Mouse (Mus musculus) left cerebral cortex, adult 9 months (tissue): ENCODE results near the gene C2cd4b.
A peak's percentile ranks its signal among the peaks of the same experiment; 100 is the strongest.

ENCODE experiments used
- DNase-seq, 2 experiments: peaks; one replicate each; pipeline ENCODE4 v3.0.0; 2022; ENCODE audit warnings: low spot score in 2 of 2

The C2cd4b gene

DNA sequence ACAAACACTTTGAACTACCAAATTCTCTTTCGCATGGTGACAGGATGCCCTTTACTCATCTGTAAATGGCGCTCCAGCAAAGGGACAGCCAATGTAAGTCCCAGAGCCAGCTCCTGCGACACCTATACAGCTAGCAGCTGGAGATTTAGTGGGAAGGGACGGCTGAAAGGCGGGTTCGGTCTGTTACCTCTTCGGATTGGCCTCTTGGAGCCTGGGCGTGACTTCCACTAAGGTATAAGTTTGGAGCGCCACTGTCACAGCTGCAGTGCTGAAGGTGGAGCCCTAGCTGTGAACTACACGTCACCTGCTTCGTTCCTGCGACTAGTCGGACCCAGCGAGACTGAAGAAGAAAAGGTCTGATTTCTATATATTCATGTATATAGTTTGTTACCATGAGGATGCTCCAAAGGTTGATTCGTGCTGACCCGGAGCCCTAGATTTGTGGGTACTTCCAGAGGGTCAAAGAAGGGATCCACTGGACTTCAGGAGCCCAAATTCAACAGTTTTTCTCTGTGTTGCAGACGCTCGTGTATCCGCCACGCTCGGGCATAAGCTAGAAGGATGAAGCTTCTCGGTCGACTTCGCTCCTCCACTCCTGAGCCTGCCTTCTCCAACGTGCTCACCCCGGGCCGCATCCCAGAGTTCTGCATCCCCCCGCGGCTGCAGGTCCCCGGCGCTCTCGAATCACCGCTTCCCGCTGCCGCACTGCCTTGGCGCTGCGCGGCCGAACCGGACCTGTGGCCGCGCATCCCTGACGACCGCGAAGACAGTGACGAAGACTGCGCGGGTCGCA is at the start of gene C2cd4b:
TSS of gene C2cd4b (plus strand) at position 275 of the 793 bp plus-strand sequence.
- peak in 1 of 2 experiments; percentile 66 for DNase-seq

DNA sequence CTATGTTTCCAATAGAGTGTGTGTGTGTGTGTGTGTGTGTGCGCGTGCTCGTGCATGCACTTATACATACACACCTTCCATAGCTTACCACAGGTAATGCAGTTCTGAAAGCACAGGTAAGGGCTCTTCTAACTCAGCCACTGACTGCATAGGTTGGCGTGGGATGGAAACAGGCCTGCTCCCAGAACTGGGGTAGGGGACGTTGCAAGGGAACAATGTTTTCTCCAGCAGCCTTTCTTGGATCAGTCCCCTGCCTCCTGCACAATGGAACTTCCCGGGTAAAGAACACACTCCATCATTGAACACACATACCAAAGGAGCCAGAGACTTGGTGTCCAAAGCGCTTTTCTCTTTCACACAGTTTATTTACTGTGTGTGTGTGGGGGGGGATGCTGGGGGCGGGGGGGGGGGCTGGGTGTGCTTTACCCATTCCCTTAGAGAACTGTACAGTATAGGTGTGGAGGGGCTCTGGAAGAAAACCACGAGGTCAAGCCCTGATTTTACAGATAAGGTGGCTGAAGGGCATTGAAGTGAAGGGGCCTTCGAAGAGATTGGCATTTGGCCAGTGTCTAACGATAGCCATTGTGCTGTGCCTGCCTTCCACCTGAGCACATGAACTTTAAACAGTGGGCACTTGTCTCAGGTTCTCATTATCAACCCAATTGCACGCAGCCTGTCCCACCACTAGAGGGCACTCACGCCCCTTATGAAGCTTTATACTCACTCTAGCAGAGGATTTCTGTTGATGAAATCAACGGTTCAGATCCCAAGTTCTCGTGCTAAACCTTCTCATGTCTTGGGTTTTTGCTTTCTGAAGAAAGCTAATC is 48.0 kb upstream of the C2cd4b start:
- DNase-seq, result peak; percentile 23 to 83

DNA sequence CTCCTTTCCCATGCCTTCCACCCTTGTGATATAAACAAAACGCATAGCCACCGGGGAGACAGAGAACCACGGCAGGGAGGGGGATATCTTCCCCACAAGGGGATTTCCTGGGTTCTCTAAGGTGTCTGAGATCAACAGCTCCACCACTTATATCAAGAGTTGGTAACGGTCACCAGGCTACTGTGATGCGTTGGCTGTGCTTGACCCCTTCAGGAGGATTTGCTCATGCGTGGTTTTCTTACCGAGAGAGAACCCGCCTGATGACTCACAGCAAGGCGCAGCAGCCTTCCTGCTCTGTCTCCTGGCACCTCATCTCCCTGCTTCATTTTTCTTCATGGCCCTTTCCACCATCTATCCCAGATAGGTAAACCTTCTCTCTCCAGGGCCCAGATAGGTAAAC is 47.1 kb upstream of the C2cd4b start:
- DNase-seq, result no peak

DNA sequence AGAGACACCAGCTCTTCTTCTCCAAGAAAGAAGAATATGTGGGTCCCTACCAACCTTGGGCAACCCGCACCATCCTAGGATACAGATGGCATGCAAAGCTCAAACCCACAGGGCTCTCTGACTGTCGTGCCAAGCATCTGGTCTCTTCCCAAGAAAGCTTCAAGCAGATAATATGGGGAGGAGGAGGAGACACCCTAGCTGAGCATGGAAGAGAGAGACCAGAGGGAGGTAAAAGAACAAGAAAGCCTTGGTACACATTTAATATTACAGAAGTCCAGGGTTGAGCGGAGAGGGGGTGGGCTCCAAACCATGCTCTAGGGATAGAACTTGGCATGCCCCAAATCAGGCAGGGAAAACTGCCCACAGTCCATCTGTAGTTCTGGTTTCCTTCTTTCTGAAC is 42.2 kb upstream of the C2cd4b start:
- DNase-seq, result peak; percentile 30 to 49

DNA sequence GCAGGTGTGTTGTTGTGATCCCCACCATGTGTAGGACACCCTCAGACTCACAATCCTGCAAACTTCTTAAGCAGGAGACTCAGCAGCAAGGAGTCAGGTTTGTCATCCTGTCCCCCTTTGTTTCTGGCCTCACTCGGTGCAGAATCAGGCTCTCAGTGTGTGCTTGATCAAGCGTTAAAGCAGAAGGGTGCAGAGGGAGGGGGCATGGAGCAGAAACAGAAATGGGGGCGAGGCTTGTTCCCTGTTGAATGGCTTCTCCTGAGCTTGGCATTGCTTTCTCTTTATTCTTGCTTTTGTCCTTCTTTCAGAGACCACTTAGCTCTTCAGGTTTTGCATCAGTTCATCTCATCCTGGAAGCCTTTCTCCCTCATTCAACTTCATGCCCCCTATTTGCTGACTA is 40.6 kb upstream of the C2cd4b start:
- no peak for DNase-seq

DNA sequence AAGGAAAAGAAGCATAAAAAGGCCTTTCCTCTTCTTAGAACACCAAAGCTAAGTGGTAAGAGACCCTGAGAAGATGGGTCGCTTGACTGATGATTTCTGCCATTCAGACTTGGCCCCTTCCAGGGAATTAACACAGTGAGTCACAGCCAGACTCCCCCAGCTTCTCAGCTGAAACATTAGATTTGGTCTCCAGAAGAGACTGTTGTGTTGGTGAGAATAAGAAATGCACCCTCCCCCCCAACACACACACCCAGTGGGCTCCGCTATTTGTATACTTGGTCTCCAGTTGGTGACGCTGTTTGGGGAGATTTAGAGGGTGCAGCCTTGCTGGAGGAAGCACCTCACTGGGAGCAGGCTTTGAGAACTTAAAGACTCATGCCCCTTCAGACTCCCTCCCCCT is 39.1 kb upstream of the C2cd4b start:
- no peak for DNase-seq

DNA sequence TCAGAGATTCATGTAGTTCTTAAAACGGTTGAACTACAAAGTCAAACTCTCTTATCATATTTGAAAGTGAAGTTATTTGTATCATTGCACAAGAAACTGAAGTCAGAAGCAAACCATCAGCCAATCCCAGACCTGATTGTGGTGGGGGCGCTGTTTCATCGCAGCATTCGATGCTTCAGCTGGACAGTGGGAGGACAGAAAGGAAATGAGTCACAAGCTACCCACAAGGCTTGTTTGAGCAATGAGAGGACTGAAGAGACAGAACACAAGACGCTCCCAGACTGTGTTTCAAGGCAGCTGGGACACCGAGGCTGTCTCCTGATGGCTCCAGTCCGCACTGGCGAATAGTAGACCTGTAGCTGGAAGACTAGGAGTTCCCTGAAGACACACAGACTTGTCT is 36.9 kb upstream of the C2cd4b start:
- peak; percentile 31 to 68 for DNase-seq

DNA sequence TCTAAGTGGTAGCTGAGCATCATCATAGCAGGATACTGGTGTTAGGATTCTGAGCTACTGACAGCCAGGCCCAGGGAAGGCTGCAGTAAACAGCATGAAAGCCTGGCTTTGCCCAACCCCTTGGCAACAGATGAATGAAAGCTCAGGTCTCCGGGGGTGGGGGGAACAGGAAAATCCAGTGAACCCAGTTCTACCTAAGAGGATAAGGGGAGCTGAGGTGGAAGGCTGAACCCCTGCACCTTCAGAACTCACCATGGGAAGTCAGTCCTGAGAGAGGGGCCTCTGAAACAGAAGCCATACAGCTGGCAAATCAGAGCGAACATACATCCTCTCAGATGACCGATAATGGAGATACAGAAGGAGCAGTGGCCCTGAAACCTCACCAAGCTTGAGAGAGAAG is 34.0 kb upstream of the C2cd4b start:
- DNase-seq, result no peak

DNA sequence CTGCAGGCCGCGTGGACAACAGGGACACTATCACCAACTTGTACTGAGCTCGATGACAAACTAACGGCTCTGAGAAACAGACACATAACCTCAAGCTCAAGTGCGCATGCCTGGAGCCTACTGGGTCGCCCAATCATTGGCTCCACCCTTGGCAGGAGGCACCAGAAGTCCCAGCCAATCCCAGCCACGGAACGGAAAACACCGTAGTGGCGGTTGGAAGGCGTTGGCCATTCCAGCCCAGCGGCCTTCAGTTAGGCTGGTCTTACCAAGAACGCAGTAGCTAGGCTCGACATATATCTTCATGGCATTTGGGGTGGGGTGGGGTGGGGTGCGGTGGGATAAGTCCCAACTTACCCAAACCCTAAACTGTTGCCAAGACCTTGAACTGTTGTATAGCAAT is 25.5 kb upstream of the C2cd4b start:
- DNase-seq, result no peak

DNA sequence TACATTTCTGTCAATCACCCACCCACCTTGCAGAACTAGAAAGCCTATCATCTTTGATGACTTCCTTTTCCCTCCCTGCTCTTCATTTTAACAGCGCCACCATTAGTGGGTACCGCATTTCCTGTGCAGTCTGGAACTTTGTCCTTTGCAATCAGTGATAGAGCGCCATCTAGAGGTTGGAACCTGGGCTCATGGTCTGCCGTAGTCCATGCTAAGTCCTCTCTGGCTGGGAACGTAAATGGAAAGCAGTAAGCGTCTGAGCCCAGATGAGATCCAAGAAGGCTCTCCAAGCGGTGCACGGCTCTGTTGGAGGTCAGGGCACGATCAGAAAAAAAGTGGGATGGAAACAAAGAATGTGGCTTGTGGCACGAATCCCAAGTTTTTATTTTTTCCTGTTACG is 23.8 kb upstream of the C2cd4b start:
- DNase-seq, result peak in 1 of 2 experiments; percentile 59

DNA sequence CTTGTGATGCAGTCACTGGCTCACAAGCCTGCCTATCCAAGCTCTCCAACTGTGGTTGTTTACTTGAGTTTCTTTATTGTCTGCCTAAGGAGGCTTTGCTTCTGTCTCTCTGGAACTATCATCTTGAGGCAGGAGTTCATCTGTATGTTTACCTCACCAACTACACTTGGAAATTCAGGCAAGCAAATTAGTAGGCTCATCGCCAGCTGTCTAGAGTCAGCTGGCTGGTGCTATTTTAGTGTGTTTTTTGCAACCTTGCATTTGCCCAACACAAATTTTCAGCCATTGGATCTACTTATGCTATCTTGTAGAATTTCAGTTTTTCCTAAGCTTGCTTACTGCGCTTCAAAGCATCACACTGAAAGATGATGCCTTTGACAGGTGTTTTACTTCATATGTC is 18.0 kb upstream of the C2cd4b start:
- peak in 1 of 2 experiments; percentile 9 for DNase-seq

DNA sequence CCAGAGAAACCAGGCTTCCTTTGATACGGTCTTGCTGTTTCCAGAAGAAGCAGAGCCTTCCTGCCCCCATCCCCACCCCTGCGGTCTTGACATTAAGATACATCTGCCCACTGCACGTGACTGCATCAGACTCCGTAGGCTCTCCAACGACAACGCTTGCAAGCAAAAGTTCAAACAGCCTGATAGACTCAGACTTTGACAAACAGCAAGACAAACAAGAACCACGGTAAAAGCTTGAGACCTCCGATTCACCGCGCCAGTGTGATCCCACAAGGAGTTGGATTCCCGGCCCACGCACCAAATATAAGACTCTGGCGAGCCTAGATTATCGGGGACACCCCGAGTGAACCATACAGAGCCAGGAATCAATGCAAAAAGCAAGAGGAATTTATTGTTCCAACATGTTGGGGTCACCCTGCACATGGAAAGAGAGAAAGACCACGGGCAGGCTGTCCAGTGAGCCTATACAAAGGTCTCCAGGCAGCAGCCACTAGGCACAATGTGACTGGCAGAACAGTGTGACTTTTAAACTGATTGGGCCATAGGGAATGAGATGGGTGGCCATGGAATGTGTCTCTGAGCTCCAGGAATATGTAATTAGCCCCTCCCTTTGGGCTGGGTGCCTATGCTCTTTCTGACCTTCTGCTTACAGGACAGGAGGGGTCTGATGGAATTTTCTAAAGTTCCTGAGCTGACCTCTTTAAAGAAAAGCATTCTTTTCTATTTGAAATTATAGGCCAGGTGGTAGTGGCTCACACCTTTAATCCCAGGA is 5.6 kb upstream of the C2cd4b start:
- no peak for DNase-seq

DNA sequence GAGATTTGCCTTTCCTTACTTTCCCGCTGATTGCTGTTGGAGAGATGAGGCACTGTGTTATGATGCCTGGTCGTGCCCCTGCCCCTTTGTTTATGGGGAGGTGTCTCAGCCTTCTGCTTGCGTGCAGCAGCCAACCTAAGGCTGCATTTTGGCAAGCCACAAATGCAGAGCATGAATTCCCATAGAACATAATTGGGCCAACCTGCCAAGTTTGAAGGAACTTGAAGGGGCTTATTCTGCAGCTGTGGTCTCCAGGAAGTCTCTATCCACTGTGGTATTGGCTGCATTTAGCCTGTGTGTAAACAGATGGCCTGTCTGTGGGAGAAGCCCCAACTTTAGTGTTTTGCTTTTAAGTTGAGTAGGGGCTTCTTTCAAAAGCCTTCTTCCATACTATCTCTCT is 4.5 kb upstream of the C2cd4b start:
- DNase-seq, result no peak

DNA sequence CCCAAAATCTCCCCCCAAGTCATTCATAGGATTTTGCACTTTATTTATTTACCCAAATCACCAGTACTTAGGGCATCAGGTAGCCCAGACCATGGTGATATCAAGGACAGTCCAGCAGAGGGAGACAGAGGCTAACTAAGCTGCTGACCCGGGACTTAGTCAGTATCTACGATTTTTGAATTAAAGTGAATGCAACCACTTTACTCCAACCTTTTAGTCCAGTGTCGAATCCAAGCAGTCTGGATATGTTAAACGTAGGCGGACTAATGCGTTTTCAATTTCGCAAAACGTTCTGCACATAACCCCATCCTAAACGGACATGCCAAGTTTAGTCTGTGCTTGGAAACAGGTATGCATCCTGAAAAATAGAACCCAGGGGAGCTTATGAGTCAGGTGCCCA is 551 bp upstream of the C2cd4b start:
- DNase-seq, result peak in 1 of 2 experiments; percentile 71

DNA sequence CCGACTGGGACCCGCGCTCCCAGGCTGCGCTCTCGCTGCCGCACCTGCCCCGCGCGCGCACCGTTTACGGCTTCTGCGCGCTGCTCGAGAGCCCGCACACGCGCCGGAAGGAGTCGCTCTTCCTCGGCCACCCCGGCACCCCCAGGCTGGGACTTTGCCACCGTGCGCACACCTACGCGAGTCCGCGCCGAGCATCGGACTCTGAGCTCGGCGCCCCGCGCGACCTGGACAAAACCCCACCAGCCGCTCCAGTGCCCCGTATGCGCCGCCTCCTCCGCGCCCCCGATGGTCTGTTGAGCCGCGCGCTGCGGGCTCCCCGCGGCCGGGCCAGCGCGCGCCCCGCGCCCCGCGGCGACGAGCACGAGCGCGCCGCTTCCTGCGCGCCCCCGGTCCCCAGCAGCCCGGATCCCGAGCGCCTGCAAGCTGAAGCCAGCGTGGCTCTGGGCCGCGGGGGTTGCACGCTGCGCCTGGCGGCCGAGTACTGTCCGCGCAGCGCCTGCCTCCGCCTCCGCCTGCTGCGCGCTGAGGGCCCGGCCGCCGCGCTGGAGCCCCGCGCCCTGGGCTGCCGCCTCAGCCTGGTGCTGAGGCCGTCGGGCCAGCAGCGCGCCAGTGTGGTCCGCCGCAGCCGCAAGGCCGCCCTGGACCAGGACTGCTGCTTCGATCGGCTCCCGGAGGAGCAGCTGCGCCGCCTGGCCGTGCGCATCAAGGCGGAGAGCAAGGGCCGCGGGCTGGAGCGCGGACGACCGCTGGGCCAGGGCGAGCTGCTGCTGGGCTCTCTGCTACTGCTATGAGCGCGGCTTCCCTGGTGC is 923 bp downstream of the C2cd4b start:
- DNase-seq, result peak in 1 of 2 experiments; percentile 66

DNA sequence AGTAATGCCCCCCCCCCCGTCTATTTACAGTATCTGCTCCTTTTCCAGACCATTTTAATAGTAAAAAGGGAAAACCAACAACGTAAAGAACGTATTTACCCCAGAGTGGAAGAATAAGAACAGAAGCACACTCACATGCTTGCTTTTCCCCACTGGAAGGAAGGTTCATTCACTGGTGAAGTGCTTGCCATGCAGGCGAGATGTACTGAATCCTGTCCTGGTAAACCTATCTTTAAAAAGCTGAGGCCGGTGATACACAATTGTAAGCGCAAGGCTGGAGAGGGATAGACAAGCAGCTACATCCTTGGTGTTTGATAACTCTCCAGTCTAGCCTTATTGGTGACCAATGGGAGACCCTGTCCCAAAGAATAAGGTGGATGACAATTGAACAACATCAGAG is 1.8 kb downstream of the C2cd4b start:
- DNase-seq, result no peak

DNA sequence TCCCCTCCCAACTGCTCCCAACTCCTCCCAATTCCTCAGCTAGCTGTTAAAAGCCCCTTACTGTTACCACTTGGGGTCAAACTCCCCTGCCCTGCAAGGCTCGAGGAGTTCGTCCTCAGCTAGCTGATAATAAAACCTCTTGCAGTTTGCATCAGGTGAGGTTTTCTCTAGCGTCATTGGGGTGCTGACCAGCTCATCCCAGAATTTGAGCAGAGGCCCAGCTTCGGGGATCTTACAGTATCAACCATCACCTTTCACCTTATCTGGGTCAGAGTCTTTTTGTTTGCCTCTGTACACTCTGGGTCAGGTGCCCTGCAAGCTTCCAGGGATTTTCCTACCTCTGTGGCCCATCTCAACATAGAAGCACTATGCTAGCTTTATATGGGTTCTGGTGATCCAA is 4.1 kb downstream of the C2cd4b start:
- no peak for DNase-seq

DNA sequence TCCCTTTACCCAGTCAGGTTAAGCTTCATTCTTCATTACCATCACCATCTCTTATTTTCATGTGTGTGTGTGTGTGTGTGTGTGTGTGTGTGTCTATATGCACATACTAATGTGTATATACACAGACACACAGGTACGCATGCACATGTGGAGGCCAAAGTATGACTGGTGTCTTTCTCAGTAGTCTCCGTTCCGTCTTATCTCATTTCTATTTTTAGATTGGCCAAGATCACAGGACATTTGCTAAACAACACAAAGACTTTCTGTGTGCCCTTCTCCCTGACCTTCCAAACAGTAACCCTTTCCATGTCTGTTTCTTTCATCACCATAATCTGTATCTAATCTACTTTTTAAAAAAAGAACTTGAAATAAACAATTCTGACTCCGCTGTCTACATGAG is 7.2 kb downstream of the C2cd4b start:
- no peak for DNase-seq

DNA sequence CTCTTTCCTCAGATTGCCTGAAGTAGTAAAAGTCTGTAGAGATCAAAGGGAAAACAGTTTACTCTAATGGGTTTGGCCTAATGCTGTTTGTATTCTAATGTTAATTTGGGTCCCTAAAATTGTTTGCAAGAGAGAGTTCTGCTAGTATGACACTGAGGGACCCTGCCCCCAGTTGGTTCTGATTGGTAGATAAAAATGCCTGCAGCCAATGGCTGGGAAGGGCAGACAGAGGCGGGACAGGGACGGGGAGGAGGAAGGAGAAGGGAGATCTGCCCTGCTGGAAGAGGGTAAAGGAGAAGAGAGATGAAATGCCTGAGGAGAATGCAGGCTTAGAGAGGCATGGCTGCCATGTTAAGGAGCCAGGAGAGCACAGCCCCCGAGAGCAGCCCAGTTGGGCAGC is 7.7 kb downstream of the C2cd4b start:
- no peak for DNase-seq

DNA sequence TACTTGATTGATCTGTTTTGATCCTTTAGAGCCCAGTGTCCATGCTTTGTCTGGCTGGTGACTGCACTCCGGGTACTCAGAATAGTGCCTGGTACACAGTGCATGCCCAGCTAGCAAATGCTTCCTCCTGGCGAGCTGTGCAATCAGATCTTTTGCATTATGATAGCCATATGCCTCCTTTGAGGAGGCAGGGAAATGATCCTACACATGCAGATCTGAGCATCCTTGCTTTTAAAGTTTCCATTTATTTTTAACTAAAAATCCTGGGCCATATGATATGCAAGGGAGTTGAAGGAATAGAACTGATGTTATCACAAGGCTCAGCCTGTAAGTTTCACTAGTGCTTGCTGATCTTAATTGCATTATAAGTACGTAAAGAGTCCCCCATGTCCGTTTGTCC is 9.6 kb downstream of the C2cd4b start:
- no peak for DNase-seq

DNA sequence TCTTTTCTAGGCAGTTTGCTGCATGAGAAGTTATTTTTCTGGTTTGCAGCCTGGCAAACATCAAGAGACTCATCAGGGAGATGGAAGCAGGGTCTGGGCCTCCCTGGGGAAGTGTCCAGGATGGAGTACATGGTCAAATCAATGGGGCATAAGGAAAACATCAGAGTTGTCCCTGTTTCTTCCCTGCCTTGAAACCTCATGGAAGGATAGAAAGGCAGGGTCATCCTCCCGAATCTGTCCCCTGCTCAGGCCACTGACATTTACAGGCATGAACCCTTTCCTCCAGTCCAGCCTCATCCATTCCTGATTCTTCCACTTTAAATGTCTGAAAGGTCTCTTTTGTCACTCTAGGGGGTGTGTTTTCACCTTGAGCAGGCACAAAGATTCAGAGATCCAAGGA is 10.2 kb downstream of the C2cd4b start:
- no peak for DNase-seq

DNA sequence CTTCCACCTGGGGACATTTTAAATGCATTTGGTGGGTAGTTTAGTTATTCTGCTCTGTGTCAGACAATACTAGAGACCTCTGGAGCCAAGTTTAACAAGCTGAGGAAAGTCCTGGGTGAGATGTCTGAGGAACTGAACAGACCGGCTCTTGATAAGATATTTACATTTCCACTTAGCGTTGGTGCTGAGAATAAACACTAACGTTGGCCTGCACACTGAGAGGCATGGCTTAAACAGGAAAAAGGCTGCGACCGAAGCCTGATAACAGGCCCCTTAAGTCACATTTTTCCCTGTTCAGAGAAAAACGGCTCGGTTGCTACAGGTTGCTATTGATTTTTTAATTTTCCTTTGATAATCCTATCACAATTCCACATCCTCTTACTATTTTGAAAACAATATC is 12.1 kb downstream of the C2cd4b start:
- DNase-seq, result no peak
